Mouse (Mus musculus): ENCODE data around the gene Upf1. TPM values are rescaled to one million over a fixed set of nuclear protein-coding genes. Genes with fewer than 3 reads are reported as not detected.

Upf1 gene
- 10 to 100 TPM; 46.9 to 48.1 TPM for total RNA-seq (2021)

DNA sequence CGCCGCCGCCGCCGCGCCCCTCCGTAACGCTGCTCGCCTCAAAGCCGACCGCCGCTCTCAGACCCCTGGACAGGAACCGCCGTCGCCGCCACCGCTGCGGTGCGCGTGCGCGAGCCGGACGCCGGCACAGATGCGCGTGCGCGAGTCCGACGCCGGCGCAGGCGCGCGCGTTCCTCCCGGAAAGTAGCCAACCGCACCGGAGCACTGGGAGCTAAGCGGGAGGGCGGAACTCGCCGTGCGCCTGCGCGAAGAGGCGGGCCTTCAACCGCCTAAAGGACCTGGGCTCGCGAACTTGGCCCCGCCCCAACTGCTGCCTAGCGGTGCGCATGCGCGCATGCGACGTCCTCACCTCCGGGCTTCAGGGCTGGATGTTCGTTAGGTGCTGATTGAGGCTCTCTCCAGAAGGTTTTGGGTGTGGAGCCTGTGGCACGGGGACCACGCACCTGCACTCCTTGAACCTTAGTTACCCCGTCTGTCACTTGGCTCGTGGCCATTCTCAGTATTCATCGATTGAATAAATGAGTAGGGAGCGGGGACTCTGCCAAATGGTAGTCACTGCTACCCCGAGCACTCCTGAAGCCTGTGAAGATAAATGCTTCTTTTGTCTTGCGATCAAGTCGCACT lies at the start of gene Upf1:
Gene Upf1, minus strand, starts transcription at position 85 of the 624 bp plus-strand sequence.
- intact Hi-C loops (cut with DNase I), result no loop called here
- peak; percentile 98 to 100 for DNase-seq (ENCODE audit: extremely low spot score in 1 of 2, low spot score in 2 of 2)

DNA sequence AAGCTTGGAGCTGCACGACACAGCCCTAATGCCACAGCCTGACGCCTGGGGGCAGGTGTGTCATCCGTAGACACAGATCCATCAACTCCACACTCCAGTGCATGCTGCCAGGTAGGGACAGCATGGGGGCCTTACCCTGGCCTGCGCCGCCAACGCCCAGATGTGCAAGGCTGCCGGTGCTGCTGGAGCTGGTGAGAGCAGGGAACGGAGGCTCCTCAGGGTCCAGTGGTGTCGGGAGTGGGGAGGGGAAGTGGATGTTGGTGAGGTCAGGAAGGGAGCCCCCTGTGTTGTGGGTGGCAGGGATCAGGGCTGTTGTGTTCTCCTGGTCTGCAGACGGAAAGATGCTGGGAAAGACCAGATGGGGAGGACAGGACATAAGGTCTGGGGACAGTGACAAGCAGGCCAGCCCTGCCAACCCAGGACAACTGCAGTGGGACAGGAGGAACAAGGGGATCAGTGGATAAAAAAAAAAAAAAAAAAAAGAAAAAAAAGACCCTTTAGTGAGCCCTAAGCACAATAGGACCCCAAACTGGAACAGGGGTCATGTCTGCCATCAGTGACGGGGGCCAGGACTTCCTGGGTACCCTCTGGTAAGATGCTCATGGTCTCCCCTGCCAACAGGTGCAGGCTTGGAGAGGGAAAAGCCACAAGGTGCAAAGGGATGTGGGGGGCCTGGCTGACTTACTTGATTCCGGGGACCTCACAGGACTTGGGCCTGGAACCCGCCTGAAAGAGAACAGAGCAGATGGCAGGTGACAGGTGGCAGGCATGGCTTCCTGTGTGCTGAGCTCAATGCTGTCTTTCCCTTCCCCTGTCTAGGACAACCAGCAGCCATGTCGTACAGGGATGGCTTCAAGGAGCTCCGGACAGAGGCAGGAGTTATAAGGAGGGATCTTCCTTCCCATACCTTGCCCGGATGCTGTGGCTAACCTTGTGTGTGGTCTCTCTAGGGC lies 44.8 kb upstream of the Upf1 start:
- no peak for DNase-seq (ENCODE audit: extremely low spot score in 1 of 2, low spot score in 2 of 2)
- intact Hi-C loops (cut with DNase I), result no loop called here

DNA sequence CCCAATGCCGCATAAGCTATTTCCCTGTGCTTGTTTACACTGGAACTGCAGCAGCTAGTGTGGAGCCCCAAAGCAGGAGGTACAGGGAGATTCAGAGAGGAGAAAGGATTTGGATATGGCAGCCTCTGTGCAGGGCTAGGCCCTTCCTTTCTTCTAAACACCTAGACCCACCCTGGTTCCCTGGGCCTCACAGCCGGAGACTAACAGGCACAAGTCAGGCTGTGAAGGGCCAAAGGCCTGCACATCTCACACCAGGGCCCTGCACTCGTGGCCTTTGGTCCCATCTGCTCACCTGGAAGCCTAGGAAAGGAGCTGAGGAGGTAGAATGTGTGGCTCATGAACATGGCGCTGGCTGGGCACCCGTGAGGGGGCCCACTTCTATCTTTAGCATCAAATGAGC lies 43.1 kb upstream of the Upf1 start:
- no peak for DNase-seq (ENCODE audit: extremely low spot score in 1 of 2, low spot score in 2 of 2)
- intact Hi-C loops (cut with DNase I), result no loop called here

DNA sequence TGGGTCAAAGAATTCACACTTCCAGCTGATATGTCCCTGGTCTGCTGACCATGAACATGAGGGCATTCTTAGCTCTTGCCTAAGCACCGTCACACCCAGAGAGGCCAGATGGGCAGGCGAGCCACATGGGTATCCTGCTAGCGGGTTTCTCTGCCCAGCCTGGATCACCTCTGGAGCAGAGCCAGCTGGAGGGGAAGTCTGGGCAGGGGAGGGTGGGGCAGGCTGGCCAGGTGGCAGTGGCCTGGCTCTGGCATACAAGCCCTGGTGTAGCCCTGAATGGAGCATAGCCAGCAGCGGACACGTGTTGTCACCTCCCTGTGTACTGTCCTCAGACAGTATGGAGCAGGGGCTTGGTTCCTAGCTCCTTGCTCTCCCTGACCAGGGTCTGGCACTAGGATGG lies 42.6 kb upstream of the Upf1 start:
- intact Hi-C loops (cut with DNase I), result no loop called here
- no peak for DNase-seq (ENCODE audit: extremely low spot score in 1 of 2, low spot score in 2 of 2)

DNA sequence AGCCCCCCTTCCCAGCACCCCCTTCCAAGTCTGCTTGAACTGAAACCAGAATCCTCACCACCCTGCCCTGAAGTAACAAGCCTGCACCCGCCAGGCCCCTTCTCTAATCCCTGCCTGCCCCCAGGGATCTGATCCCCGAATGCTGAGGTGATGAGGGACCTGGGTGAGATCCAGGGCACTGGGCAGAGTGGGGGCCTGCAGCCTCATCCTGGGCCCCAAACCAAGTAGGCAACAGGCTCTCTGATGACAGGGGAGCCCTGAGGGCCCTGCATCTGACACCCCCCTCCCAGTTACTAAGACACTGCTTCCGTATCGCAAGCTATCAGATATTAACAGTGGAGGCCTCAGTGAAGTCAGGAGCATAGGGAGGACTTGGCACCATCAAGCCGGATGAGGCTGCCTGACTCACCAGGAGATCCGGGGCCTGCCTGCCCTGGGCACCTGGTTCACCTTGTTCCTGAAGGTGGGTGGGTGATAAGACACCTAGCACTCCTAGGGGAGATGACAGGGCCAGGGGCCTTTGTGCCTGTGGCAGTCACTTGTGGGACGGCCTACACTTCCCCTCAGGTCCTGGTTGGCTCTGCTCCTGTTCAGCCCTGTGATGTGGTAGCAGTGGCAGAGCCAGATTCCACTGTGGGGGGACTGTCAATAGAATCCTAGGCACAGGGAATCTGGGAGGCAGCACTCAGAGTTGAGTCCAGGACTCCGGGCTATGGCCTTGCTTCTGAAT lies 41.4 kb upstream of the Upf1 start:
- intact Hi-C loops (cut with DNase I), result no loop called here
- DNase-seq (ENCODE audit: extremely low spot score in 1 of 2, low spot score in 2 of 2), result no peak

DNA sequence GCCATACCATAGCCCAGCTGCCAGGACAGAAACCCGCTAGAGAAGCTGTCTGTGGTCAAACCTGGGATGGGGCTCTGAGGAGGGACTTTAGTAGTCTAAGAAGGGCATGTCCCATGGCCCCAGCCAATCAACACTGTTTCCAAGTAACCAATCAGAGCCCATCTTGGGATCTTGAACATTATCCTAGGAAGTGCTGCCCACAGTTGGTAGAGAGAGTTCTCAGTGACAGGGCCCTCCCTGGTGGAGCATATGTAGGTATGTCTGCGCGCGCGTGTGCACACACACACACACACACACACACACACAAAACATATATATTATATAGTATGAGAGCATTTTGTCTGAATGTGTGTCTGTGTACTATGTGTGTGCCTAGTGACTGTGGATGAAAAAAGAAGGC lies 40.0 kb upstream of the Upf1 start:
- intact Hi-C loops (cut with DNase I), result no loop called here
- DNase-seq (ENCODE audit: extremely low spot score in 1 of 2, low spot score in 2 of 2), result no peak

DNA sequence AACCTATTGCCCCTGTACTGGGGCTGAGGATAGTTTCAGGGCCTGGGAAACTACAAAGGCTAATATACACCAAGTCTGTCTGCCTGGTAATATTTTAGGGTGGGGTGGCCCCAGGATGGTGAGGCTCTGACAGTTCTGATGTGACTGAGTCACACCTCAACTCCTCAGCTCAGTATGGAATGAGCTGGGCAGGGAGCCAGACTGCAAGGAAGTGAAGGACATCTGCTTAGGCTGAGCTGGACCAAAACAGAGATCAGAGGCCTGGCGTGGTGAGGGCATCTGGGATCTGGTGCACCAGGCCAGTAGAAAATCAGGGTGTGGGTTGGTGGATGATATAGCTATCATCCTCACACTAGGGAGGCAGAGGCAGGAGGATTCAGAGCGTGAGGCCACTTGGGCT lies 36.6 kb upstream of the Upf1 start:
- no peak for DNase-seq (ENCODE audit: extremely low spot score in 1 of 2, low spot score in 2 of 2)
- intact Hi-C loops (cut with DNase I), result no loop called here

DNA sequence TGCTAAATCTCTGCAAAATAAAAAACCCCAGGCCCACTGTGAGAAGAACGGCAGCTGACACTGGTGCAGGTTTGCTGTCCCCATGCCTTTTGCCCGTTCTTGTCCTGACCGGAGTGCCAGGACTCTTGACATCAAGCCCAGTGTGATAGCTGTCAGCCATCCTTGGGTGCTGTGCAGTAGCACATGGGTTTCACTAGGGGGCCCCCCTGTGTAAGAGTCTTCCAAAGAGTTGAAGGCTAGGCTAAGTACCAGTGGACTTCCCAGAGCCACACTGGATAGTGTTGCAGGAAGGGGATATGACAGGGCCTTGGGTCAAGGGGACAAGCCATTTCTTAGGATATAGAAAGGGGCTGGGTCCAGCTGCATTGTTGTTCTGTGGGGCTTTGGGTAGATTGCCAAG lies 30.2 kb upstream of the Upf1 start:
- DNase-seq (ENCODE audit: extremely low spot score in 1 of 2, low spot score in 2 of 2), result peak; percentile 32 to 68
- intact Hi-C loops (cut with DNase I), result loop anchor here (1.0 kb wide), 1 partner anchor 120 kb away; no protein-coding TSS in a partner anchor

DNA sequence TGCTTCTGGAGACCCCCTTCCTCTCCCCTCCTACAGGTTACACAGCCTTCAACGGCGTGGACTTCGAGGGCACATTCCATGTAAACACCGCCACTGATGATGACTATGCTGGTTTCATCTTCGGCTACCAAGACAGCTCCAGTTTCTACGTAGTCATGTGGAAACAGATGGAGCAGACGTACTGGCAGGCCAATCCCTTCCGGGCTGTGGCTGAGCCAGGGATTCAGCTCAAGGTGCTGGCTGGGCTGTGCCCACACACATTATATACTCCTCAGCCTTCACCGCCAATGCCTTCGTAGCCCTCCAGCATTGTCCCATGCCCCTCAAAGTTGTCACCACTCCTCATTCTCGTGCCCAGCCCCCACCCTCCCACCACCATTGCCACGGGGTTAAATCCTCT lies 27.0 kb upstream of the Upf1 start:
- no peak for DNase-seq (ENCODE audit: extremely low spot score in 1 of 2, low spot score in 2 of 2)
- intact Hi-C loops (cut with DNase I), result no loop called here

DNA sequence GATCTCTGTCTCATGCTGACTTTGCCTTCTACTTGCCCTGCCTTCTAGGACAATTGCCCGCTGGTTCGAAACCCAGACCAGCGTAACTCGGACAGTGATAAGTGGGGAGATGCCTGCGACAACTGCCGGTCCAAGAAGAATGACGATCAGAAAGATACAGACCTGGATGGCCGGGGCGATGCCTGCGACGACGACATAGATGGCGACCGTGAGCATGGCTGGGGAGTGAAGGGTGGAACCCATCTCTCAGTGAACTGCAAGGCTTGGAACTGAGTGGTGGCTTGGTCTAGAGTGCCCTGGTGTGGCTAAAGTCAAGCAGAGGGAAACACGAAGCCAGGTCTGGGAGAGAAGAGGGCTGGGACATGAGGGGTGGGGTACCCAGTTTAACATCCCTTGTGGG lies 24.0 kb upstream of the Upf1 start:
- intact Hi-C loops (cut with DNase I), result no loop called here

DNA sequence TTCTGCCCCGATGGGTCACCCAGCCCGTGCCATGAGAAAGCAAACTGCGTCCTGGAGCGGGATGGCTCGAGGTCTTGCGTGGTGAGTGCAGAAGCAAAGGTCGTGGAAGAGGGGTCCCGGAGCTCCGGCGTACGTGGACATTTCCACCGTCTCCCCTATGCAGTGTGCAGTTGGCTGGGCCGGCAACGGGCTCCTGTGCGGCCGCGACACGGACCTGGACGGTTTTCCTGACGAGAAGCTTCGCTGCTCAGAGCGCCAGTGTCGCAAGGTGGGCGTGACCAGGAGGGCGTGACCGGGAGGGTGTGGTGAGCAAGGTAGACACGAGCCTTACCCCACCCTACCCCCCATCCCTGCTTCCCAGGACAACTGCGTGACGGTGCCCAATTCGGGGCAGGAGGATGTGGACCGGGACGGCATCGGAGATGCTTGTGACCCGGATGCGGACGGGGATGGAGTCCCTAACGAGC lies 23.2 kb upstream of the Upf1 start:
- no peak for DNase-seq (ENCODE audit: extremely low spot score in 1 of 2, low spot score in 2 of 2)
- intact Hi-C loops (cut with DNase I), result no loop called here

More for the DNA sequence above, 24.0 kb upstream of the Upf1 start:
- no peak for DNase-seq (ENCODE audit: extremely low spot score in 1 of 2, low spot score in 2 of 2)

DNA sequence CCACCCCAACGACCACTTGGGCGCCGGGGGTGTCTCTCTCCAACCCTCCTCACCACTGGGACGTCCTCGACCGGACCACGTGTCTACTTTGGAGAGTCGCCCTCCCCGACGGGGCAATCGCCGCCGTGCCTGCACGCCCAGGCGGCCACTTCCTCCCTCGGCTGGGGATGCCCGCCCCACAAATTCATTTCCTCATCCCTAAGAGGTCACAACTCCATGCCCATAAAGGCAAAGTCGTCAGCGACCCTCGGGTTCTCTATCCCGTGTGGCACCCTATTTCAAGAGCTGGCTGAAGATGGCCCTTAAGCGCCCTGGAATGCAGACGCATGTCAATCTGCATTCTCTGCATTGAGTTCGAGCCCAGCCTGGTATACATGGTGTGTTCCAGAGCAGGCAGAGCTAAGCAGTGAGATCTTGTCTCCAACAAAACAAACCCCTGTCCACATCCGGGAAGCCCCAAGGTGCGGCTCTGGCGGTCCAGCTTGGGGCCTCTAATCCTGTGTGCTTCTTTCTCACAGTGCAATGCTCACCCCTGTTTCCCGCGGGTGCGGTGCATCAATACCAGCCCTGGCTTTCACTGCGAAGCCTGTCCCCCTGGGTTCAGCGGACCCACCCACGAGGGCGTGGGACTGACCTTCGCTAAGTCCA lies 22.3 kb upstream of the Upf1 start:
- intact Hi-C loops (cut with DNase I), result no loop called here
- DNase-seq (ENCODE audit: extremely low spot score in 1 of 2, low spot score in 2 of 2), result no peak

DNA sequence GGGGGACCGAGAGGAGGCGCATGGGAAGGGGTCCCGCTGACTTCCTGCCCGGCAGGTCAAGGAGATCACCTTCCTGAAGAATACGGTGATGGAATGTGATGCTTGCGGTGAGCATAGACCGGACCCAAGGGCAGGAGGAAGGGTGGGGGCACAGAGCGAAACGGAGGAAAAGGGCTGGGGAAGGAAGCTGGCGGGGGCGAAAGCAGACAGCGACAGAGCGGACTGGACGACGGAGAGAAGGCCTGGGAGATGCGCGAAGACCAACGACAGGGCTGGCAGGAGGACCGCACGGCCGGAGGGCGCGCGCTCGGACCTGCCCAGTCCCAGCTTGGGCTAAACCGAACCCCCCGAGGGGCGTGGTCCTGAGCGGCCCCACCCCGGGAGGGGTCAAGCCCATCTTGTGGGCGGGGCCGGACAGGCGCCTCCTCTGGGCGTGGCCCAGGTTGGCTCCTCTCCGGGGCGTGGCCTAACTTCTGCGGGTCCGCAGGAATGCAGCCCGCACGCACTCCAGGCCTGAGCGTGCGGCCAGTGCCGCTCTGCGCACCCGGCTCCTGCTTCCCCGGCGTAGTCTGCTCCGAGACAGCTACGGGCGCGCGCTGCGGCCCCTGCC lies 21.3 kb upstream of the Upf1 start:
- peak in 1 of 2 experiments; percentile 84 for DNase-seq (ENCODE audit: extremely low spot score in 1 of 2, low spot score in 2 of 2)
- intact Hi-C loops (cut with DNase I), result no loop called here

DNA sequence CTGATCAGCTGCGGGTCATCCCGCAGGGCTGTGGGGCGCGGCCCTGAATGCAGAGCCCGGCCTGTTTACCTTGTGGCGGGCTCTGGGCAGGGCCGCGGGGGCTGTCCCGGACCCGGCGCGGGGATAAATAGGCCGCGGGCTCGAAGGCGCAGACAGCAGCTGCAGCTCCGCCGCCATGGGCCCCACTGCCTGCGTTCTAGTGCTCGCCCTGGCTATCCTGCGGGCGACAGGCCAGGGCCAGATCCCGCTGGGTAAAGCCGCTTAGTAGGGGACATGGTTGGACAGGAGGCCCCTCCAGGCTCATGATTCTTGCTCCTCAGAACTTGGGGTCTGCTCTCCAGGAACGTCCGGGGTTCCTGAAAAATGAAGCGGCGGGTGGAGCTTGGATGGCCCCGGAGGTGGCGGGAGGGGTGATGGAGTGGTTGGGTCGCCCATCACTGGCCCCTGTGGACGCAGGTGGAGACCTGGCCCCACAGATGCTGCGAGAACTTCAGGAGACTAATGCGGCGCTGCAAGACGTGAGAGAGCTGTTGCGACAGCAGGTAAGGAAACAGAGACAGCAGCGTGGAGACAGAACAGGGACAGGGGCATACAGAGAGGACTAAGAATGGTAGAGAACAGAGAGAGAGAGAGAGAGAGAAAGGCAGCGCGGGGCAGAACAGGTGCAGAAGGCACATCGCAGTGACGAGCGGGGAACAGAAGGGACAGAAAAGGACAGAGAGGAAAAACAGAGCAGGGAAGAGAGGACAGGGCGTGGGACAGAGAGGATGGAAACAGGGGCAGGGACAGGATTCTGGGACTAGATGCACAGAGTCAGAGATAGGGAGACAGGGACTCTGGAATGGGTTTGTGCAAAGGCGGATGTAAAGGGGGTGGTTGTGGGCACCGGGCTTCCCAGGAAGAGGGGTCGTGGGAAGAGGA lies 20.6 kb upstream of the Upf1 start, which contains the start of gene Comp:
Gene Comp, plus strand, starts transcription at position 162 of the 921 bp plus-strand sequence.
- intact Hi-C loops (cut with DNase I), result no loop called here

DNA sequence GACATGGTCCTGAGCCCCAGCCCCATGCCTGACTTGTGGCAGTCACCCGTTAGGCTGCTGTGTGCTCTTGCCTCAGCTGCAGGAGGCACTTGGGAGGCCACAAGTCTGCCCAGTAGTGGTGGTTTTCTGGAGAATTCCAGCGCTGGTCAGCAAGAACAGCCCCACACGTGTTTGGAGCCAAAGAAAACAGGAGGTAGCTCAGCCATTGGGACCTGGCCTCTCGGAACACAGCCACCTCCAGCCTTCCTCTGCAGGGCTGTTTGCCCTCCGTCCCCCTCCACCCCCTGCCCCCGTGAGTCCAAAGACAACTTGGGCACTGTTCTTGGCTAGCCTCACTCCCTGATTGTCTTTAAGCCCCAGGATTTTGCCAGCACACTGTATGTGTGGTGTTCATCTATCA lies 18.9 kb upstream of the Upf1 start:
- DNase-seq (ENCODE audit: extremely low spot score in 1 of 2, low spot score in 2 of 2), result no peak
- intact Hi-C loops (cut with DNase I), result no loop called here

More for the DNA sequence above, 20.6 kb upstream of the Upf1 start, which contains the start of gene Comp:
- DNase-seq (ENCODE audit: extremely low spot score in 1 of 2, low spot score in 2 of 2), result no peak

DNA sequence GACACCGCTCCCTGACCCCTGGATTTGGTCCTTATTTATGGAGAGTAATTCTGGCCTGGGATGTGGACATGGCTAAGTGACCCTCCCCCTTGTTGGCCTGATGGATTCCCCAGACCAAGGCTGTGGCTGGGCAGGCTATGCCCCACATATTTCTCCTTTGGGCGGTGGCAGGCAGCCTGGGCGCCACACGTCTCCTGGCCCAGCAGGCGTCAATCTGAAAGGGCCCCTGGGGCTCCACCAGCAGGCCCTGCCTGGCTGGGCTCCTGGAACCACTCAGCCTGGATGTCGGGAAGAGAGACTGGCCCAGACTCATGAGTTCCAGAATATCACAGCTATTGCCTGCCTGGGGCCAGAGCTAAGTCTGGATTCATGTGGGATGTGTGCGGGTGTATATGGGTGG lies 17.4 kb upstream of the Upf1 start:
- DNase-seq (ENCODE audit: extremely low spot score in 1 of 2, low spot score in 2 of 2), result no peak
- intact Hi-C loops (cut with DNase I), result no loop called here

DNA sequence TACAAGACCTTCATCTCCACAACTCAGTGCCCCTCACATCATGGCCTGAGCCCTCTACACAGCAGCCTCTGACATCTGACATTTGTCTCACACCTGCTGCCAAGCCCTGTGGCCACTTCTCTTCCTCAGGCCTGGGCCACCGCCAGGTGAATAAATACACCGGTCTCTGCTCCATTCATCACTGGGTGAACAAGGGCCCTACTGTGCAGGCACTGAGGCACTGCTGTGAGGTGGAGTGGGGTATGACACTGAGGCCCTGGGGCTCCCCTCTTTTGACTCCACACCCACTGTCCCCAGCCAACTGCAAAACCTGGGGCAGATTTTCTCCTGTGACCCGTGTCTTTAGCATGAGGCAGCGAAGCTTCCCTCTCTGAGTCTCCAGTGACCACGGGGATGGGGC lies 13.5 kb upstream of the Upf1 start:
- no peak for DNase-seq (ENCODE audit: extremely low spot score in 1 of 2, low spot score in 2 of 2)
- intact Hi-C loops (cut with DNase I), result no loop called here

All from left cerebral cortex, postnatal 10 days (tissue).